Mouse (Mus musculus) embryo, embryonic 9.5 days (tissue): ENCODE results near the gene Cyp2a4.
"Not testable (repeated sequence)": the region's sequence is repeated elsewhere in the genome, so short reads cannot be mapped to it uniquely, and the experiment has no call there.

Experiments used
- DNase-seq: peaks from one replicate; pipeline ENCODE4 v3.0.0-alpha.2; 2017; ENCODE audit errors: extremely low spot score

Gene Cyp2a4

DNA sequence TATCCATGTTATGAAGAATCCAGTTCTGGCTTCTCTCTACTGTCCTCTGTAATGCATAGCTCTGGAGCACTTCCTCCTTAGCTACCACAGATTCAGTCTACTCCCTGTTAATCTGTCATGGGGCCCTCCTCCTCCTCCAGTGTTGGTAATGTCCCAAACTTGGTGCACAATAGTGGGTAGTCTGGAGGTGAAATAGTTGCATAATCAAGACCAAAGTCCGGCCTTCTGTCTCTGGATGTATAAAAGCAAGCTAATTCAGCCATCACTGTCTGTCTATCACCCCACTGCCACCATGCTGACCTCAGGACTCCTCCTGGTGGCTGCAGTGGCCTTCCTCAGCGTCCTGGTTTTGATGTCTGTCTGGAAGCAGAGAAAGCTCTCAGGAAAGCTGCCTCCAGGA lies at the start of gene Cyp2a4:
Cyp2a4 (plus strand) TSS at position 244 of the 400 bp plus-strand sequence.
- DNase-seq = not testable (repeated sequence)

GRCm38 (mm10) chr7:26260034-26260433 lies 46.9 kb upstream of the Cyp2a4 start, which contains the start of gene Vmn1r184:
TSS of gene Vmn1r184 (plus strand) at chr7:26260334.
- DNase-seq = not testable (repeated sequence)

- DNase-seq = not testable (repeated sequence)
Measured at GRCm38 (mm10) chr7:26303429-26304166, 3.4 kb upstream of the Cyp2a4 start.

DNA sequence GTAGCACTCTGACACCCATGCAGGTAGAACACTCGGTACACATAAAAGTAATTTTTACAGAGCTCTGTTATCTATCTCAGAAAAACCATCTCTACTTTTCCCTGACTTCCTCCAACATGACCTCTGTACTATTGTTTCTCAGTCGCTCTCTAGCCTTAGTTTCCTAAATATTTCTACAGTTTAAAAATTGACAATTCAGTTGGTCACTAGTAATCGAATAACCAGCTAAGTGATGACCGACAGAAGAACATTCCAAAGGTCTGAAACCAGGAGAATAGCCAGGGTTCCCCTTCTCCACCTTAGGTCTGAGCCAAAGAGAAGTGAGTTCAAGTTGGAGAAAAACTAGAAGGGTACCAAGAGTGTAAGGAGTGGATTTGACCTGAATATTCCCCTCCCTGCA lies 4.8 kb downstream of the Cyp2a4 start:
- not testable (repeated sequence) for DNase-seq

DNA sequence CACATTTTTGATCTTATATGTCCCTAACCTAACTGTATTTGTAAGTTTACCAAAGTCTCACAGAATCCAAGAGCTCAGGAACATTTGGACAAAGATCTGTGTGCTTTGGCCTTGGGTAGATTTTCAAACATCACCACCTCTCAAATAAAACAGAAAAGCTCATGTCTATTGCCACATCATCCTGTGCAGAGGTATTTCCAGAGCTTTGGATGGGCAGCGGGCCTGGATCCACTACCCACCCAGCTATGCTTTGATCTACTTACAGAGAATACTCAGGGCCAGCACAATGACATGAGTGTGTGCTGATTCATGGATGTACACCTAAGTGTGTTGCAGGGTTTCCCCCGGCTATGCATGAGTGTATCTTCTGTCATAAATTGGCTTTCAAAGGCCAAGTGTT lies 8.2 kb downstream of the Cyp2a4 start:
- not testable (repeated sequence) for DNase-seq

DNA sequence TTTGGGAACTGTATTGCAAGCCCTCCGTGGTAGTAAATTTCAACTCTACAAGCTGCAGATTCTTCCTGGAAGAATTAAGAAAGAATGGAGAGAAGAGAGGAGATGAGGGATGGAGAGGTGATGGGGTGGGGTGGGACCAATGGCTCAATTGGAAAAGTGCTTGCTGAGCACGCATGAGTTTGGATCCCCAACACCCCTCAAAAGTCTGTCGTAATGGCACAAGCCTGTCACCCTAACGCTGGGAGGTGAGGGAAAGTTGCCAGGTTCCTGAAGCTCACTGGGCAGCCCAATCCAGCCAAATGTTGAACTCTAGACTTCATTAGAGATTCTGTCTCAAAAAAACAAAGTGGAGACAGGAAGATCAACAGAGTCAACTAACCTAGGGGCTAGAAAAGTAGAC lies 8.8 kb downstream of the Cyp2a4 start:
- DNase-seq = not testable (repeated sequence)

DNA sequence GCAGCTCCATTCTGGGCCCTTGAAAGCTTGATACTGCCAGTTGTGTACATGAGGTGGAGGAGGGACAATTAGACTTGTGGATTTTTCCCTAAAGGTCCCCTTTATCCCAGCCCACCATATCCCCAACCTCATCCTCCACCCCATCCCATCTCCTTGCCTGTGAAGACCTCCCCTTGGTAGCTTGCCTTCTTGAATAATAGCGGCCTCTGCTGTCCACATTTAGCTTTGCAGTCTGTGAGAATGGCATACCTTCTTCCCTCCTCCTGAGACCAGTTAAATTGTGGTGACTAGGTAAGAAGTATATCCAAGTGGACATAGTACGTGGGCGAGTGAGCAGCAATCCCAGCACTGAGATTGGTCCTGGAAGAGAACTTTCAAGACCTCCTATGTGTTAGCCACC lies 13.4 kb downstream of the Cyp2a4 start:
- not testable (repeated sequence) for DNase-seq

DNA sequence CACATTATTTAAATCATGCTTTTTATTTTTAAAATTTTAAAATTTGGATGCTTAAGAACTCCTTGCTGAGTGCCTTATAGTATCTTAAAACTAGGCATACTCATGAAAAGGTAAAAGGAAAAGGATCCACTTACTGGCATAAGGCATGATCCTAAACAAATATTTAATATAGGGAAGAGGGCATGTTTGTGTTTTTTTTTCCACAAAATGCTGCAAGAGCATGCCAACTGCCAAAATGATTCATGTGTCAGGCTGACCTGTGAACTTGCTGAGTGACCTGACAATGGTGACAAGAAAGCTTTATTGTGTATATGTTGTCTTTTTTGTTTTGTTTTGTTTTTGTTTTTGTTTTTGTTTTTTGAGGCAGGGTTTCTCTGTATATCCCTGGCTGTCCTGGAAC lies 43.2 kb downstream of the Cyp2a4 start:
- not testable (repeated sequence) for DNase-seq

GRCm38 (mm10) chr7:26352258-26352657 lies 45.3 kb downstream of the Cyp2a4 start:
- DNase-seq = not testable (repeated sequence)

DNA sequence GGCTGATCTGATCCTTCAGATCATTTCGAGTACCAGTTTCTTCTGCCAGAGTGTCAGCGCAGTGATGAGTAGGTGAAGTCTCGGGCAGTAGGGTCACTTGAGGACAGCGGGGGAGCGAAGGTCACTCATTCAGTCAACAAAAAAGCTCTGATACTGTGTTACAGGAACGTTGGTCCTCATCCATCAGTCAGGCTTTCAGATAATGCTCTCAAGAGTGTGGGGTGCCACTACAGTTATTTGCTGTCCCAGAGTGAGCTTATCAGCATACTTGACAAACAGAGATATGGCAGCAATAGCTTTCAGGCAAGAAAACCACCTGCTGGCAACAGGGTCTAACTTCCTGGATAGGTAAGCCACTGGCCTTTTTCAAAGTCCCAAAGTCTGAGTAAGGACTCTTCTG lies 49.8 kb downstream of the Cyp2a4 start:
- not testable (repeated sequence) for DNase-seq
